Mouse (Mus musculus): ENCODE results near the gene Top3a. TPM values are rescaled to one million over a fixed set of nuclear protein-coding genes. Genes with fewer than 3 reads are reported as not detected.

Gene Top3a
- polyA plus RNA-seq, 1 experiment from 2014 or later, result 5.5 TPM

DNA sequence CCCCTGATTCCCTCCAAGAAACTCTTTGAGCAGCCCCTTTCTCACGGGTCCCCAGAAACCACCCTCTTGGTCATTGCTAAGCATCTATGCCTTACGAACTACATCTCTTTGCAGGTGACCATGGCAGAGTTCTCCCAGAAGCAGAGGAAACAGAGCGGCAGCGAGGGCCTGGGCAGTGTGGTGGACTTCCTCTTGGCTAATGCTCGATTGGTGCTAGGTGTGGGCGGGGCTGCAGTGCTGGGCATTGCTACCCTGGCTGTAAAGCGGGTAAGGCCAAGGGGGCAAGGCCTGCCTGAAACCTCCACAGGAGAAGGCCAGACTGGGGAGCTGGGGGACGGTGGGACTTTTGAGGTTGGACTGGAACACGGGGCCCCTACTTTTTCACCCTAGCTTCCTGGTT lies 47.0 kb downstream of the Top3a start:
- Histone ChIP-seq H3K9me3 (replicated peaks; ENCODE audit: control insufficient read depth, low read length) (no peaks in the 10 kb centered on the region), H3K4me2 (ENCODE audit: low read depth, low read length) (no peak overlapping the region), H3K4me3 (ENCODE audit: low read depth, low read length) (no peak overlapping the region), H3K27me3 (ENCODE audit: control insufficient read depth, insufficient read depth, low read depth, low read length) (no peaks in the 10 kb centered on the region), H3K9ac (ENCODE audit: low read depth, low read length) (no peak overlapping the region), H3K4me1 (ENCODE audit: control insufficient read depth, low read depth, low read length) (peaks cover 31% of the 10 kb centered on the region), H3K27ac (ENCODE audit: low read length) (no peak overlapping the region), H3K36me3 (ENCODE audit: control insufficient read depth, insufficient read depth) (no peaks in the 10 kb centered on the region)
- WGBS (ENCODE audit: insufficient replicate concordance), result 69% methylated on average over 9 of the region's 9 CpGs
- no peak for ATAC-seq (ENCODE audit: low read depth)

DNA sequence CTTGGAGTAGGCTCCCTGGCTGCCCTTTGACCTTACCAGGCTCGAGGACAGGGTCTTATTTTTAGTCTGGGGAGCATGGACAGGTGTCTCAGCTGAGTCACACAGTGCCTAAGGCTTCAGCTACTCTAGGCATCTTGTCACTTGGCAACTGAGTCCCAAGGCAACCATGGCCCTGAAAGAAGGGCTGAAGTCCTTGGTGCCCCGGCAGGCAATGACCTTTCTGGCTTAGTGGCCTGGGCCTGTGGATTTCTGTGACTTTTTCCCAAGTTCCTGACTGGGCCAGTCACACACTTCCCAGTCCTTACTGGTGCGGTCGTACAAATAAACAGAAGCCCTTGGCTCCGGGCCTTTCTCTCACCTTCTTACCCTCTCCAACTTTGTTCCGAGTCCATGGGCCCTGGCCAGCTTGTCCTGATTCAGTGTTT lies 47.9 kb downstream of the Top3a start:
- Histone ChIP-seq H3K9me3 (replicated peaks; ENCODE audit: control insufficient read depth, low read length) (no peaks in the 10 kb centered on the region), H3K27ac (ENCODE audit: low read length) (no peak overlapping the region), H3K4me3 (ENCODE audit: low read depth, low read length) (peak overlapping the region; percentile 86), H3K4me1 (ENCODE audit: control insufficient read depth, low read depth, low read length) (peaks cover 31% of the 10 kb centered on the region), H3K4me2 (ENCODE audit: low read depth, low read length) (peak overlapping the region; percentile 89), H3K9ac (ENCODE audit: low read depth, low read length) (no peak overlapping the region), H3K27me3 (ENCODE audit: control insufficient read depth, insufficient read depth, low read depth, low read length) (no peaks in the 10 kb centered on the region), H3K36me3 (ENCODE audit: control insufficient read depth, insufficient read depth) (peaks cover 1% of the 10 kb centered on the region; the same call in 1 of the 2 replicates)
- WGBS (ENCODE audit: insufficient replicate concordance), result 70% methylated on average over 6 of the region's 6 CpGs
- no peak for ATAC-seq (ENCODE audit: low read depth)

DNA sequence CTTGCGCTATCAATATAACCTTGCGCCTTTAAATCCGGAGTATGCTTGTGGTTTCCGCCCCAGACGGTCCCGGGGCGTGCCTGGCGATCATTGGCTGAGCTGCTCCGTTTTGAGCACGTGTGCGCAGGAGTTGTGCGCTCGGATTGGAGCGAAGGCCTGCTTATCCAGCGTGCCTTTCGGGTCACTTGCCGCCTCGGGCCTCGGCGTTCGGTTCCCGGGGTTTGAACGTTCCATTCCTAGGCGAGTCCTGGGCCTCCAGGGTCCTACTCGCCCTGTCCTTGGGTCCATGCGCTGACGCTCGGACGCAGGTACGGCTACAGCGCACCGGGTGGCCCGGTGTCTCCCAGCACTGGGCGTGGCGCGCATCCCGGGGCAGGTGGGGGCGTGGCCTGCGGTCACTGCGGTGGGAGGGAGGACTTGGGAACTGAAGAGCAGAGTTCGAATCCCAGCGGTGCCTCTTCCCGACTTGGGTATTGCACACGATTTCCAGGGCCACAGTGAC lies 48.9 kb downstream of the Top3a start, which contains the start of gene Mief2:
Gene Mief2 (plus strand): TSS at position 139 of the 502 bp plus-strand sequence.
- ATAC-seq (ENCODE audit: low read depth), result peak; percentile 89
- H3K27ac ChIP-seq (ENCODE audit: low read length), result peak within 1 kb of the TSS; percentile 79
- H3K4me1 ChIP-seq (ENCODE audit: control insufficient read depth, low read depth, low read length), result peaks cover 31% of the 10 kb centered on the region
- peaks cover 2% of the 10 kb centered on the region; the same call in 1 of the 2 replicates for H3K36me3 ChIP-seq (ENCODE audit: control insufficient read depth, insufficient read depth)
- peak within 1 kb of the TSS; percentile 86 for H3K9ac ChIP-seq (ENCODE audit: low read depth, low read length)
- H3K4me2 ChIP-seq (ENCODE audit: low read depth, low read length), result peak within 1 kb of the TSS; percentile 89
- H3K9me3 ChIP-seq (replicated peaks; ENCODE audit: control insufficient read depth, low read length), result no peaks in the 10 kb centered on the region
- H3K27me3 ChIP-seq (ENCODE audit: control insufficient read depth, insufficient read depth, low read depth, low read length), result no peaks in the 10 kb centered on the region
- peak within 1 kb of the TSS; percentile 86 for H3K4me3 ChIP-seq (ENCODE audit: low read depth, low read length)
- under 1% methylated on average over 44 of the region's 44 CpGs for WGBS (ENCODE audit: insufficient replicate concordance)

DNA sequence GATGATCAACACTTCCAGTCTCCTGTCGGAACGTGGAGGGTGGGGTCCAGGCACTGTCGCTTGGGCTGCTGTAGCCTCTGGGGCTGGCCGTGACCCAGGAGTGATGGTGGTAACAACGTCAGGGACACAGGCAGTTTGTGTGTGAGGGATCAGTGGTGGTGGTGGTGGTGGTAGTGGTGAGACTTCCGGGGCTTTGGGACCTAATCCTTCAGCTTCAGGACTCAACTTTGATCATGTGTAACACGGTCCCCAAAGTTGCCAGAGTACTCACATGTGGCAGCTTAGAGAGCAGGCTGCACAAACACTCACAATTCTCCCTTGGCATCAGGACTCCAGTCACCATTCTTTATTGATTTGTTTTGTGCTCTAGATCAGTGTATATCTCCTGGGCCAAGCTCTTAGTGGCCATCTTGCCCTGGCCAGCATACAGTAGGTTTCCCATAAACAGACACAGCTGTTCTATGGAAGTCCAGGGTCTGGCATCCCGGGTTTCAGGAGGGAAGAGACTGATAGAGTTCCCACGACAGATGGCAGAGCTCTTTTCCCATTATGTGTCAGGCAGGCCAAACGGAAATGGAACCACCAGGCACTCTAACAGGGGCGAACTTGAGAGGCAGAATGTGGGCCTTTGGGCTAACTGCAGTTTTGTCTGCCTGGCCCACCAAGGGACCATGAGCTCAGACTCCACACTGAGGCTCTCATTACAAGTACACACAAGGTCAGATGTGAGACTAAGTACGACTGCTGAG lies 49.6 kb downstream of the Top3a start:
- Histone ChIP-seq H3K4me3 (ENCODE audit: low read depth, low read length) (peak overlapping the region; percentile 86), H3K4me2 (ENCODE audit: low read depth, low read length) (peak overlapping the region; percentile 89), H3K4me1 (ENCODE audit: control insufficient read depth, low read depth, low read length) (peaks cover 31% of the 10 kb centered on the region), H3K27me3 (ENCODE audit: control insufficient read depth, insufficient read depth, low read depth, low read length) (no peaks in the 10 kb centered on the region), H3K9me3 (replicated peaks; ENCODE audit: control insufficient read depth, low read length) (no peaks in the 10 kb centered on the region), H3K27ac (ENCODE audit: low read length) (peak overlapping the region; percentile 79), H3K9ac (ENCODE audit: low read depth, low read length) (peak overlapping the region; percentile 86), H3K36me3 (ENCODE audit: control insufficient read depth, insufficient read depth) (peaks cover 2% of the 10 kb centered on the region; the same call in 1 of the 2 replicates)
- WGBS (ENCODE audit: insufficient replicate concordance), result 5% methylated on average over 12 of the region's 12 CpGs
- 0 out of 2 replicates have a peak, but pooled peaks have one; percentile 1 for ATAC-seq (ENCODE audit: low read depth)

DNA sequence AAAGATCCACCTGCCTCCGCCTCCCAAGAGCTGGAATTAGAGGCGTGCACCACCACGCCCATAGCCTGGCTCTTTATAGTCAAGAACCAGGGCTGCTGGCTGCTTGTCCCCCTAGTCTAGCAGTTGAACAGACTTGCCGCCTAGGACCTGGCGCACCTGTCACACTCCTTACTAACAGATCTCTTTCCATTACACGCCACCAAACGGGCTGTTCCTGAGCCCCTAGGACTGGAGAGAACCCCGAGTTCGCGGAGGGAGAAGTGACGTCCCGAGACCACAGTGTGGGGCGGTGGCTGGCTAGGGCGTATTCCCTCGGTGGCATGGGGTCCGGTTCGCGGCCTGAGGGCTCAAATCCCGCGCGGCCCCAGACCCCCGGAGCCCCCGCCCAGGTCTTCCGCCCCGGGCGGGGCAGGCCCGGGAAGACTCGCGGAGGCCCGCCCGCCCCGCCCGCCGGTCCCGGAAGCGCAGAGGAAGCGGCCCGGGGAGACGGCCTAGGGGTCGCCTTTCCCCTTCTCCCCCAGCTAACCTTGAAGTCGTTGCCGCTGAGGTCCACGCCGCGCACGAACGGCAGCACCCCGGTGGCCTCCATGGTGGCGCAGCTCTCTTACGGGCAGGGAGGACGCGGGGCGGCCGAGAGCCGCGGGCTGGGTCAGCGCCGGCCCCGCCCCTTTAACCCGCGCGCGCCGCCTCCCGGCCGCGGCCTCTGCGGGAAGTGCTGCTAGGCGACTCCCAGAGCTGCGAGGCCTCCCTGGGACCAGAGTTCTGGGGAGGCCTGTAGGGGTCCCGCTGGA lies 50.4 kb downstream of the Top3a start, which contains the start of gene Flii:
Gene Flii (minus strand): TSS at position 663 of the 791 bp plus-strand sequence.
- ATAC-seq (ENCODE audit: low read depth), result peak; percentile 78
- peaks cover 31% of the 10 kb centered on the region for H3K4me1 ChIP-seq (ENCODE audit: control insufficient read depth, low read depth, low read length)
- H3K27ac ChIP-seq (ENCODE audit: low read length), result peak within 1 kb of the TSS; percentile 79
- H3K4me2 ChIP-seq (ENCODE audit: low read depth, low read length), result peak within 1 kb of the TSS; percentile 89
- H3K27me3 ChIP-seq (ENCODE audit: control insufficient read depth, insufficient read depth, low read depth, low read length), result no peaks in the 10 kb centered on the region
- H3K4me3 ChIP-seq (ENCODE audit: low read depth, low read length), result peak within 1 kb of the TSS; percentile 86
- H3K36me3 ChIP-seq (ENCODE audit: control insufficient read depth, insufficient read depth), result peaks cover 2% of the 10 kb centered on the region
- H3K9ac ChIP-seq (ENCODE audit: low read depth, low read length), result peak within 1 kb of the TSS; percentile 86
- WGBS (ENCODE audit: insufficient replicate concordance), result 1% methylated on average over 69 of the region's 71 CpGs
- no peaks in the 10 kb centered on the region for H3K9me3 ChIP-seq (replicated peaks; ENCODE audit: control insufficient read depth, low read length)

DNA sequence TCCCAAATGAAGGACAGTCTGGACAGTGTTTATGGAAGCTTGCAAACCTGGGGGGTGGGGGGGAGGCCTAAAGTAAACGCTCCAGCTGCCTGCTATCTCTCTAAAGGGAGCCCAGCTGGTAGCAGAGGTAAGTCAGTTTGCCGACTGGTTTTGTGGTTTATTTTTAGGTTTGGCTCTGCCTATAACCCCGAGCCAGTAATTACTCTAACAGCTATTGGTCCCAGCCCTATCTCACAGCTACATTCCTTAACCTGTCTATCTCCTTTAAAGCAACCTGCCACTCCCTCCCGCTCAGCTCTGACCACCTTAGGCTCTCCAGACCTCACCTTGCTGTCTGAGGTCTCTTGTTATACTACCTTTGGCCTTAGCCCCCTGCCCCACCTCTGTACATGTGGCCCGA lies 57.9 kb downstream of the Top3a start:
- Histone ChIP-seq H3K4me1 (ENCODE audit: control insufficient read depth, low read depth, low read length) (no peaks in the 10 kb centered on the region), H3K4me2 (ENCODE audit: low read depth, low read length) (no peak overlapping the region), H3K36me3 (ENCODE audit: control insufficient read depth, insufficient read depth) (peaks cover 21% of the 10 kb centered on the region), H3K27me3 (ENCODE audit: control insufficient read depth, insufficient read depth, low read depth, low read length) (no peaks in the 10 kb centered on the region), H3K9me3 (replicated peaks; ENCODE audit: control insufficient read depth, low read length) (no peaks in the 10 kb centered on the region), H3K9ac (ENCODE audit: low read depth, low read length) (no peak overlapping the region), H3K27ac (ENCODE audit: low read length) (no peak overlapping the region), H3K4me3 (ENCODE audit: low read depth, low read length) (no peak overlapping the region)
- no peak for ATAC-seq (ENCODE audit: low read depth)
- WGBS (ENCODE audit: insufficient replicate concordance), result 35% methylated on average over 5 of the region's 5 CpGs

DNA sequence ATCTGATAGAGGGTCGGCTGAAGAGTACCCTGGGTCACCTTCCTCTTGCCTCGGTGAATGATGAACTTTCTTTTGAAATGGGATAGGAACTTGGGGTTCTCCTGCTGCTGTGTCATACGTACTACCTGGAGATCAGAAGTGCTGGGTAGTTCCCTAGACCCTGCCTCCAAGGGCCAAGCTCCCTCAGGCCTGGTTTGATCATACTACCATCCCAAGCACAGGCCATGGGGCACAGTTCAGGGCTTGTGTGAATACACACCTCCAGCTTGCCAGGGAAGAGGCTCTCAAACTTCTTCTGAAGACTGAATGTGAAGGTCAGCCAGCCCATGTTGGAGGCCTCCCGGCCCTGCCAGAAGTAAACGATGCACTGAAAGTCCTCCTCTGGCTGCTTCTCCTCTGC lies 61.3 kb downstream of the Top3a start:
- Histone ChIP-seq H3K9me3 (replicated peaks; ENCODE audit: control insufficient read depth, low read length) (no peaks in the 10 kb centered on the region), H3K36me3 (ENCODE audit: control insufficient read depth, insufficient read depth) (peaks cover 40% of the 10 kb centered on the region), H3K4me1 (ENCODE audit: control insufficient read depth, low read depth, low read length) (no peaks in the 10 kb centered on the region), H3K27me3 (ENCODE audit: control insufficient read depth, insufficient read depth, low read depth, low read length) (no peaks in the 10 kb centered on the region), H3K9ac (ENCODE audit: low read depth, low read length) (no peak overlapping the region), H3K27ac (ENCODE audit: low read length) (no peak overlapping the region), H3K4me2 (ENCODE audit: low read depth, low read length) (no peak overlapping the region), H3K4me3 (ENCODE audit: low read depth, low read length) (no peak overlapping the region)
- no peak for ATAC-seq (ENCODE audit: low read depth)
- 66% methylated on average over 5 of the region's 5 CpGs for WGBS (ENCODE audit: insufficient replicate concordance)

DNA sequence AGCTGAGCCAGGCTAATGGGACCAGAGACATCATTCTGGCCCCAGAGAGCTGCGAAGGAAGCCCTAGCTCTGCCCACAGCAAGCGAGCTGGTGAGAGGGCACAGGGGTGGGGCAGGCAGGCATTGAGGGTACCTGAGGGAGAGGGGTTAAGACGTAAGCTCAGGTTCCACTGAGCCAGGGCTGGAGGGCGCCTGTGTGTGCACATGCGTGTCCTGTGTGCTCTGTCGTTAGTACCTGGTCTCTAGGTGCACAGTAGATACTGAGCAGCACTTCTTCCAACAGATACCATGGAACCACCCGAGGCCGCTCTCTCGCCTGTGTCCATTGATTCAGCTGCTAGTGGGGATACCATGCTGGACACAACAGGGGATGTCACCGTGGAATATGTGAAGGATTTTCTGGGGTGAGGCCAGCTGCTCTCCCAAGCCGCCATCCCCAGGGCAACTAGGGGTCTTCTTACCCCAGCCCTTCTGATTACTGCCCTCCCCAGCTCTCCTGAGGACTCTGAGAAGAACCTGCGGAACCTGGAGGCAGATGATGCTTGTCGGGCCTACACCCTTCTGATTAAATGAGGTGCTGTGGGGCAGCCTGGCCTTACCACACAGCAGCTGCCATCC lies 64.4 kb downstream of the Top3a start:
- Histone ChIP-seq H3K27me3 (ENCODE audit: control insufficient read depth, insufficient read depth, low read depth, low read length) (no peaks in the 10 kb centered on the region), H3K4me3 (ENCODE audit: low read depth, low read length) (no peak overlapping the region), H3K27ac (ENCODE audit: low read length) (no peak overlapping the region), H3K36me3 (ENCODE audit: control insufficient read depth, insufficient read depth) (peaks cover 41% of the 10 kb centered on the region), H3K9ac (ENCODE audit: low read depth, low read length) (no peak overlapping the region), H3K4me1 (ENCODE audit: control insufficient read depth, low read depth, low read length) (no peaks in the 10 kb centered on the region), H3K4me2 (ENCODE audit: low read depth, low read length) (no peak overlapping the region), H3K9me3 (replicated peaks; ENCODE audit: control insufficient read depth, low read length) (no peaks in the 10 kb centered on the region)
- 82% methylated on average over 13 of the region's 13 CpGs for WGBS (ENCODE audit: insufficient replicate concordance)
- ATAC-seq (ENCODE audit: low read depth), result no peak
